Mouse (Mus musculus): ENCODE data around the gene Pkmyt1. TPM values are rescaled to one million over a fixed set of nuclear protein-coding genes. Genes with fewer than 3 reads are reported as not detected.

Pkmyt1 gene
- polyA plus RNA-seq, 1 experiment from 2014 or later, result 19.7 TPM

DNA sequence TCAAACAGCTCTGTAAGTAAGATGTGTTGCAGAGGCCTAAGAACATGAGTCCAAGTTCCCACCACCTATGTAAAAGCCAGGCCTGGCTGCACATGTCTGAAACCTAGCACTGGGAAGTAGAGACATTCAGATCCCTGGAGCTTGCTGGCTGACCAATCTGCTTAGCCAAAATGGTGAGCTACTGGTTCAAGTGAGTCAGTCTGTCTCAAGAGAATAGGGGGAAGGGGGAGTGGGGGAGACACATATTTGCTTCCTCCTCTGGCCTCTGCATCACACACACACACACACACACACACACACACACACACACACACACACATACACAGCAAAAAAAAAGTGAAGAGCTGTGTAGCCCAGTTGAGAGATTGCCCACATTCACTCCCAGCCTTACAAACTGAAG lies 57.2 kb downstream of the Pkmyt1 start:
- Histone ChIP-seq H3K4me3 (ENCODE audit: low read depth, low read length) (no peak overlapping the region), H3K27me3 (ENCODE audit: control insufficient read depth, insufficient read depth, low read depth, low read length) (no peaks in the 10 kb centered on the region), H3K9me3 (replicated peaks; ENCODE audit: control insufficient read depth, low read length, poor library complexity, severe bottlenecking) (no peaks in the 10 kb centered on the region), H3K4me2 (ENCODE audit: low read length) (no peak overlapping the region), H3K4me1 (ENCODE audit: control insufficient read depth, insufficient read depth, low read length) (peaks cover 9% of the 10 kb centered on the region), H3K36me3 (ENCODE audit: control insufficient read depth, insufficient read depth, low read length) (peaks cover 8% of the 10 kb centered on the region), H3K9ac (ENCODE audit: low read depth, low read length) (no peak overlapping the region), H3K27ac (ENCODE audit: low read length) (no peak overlapping the region)
- ATAC-seq, result no peak

DNA sequence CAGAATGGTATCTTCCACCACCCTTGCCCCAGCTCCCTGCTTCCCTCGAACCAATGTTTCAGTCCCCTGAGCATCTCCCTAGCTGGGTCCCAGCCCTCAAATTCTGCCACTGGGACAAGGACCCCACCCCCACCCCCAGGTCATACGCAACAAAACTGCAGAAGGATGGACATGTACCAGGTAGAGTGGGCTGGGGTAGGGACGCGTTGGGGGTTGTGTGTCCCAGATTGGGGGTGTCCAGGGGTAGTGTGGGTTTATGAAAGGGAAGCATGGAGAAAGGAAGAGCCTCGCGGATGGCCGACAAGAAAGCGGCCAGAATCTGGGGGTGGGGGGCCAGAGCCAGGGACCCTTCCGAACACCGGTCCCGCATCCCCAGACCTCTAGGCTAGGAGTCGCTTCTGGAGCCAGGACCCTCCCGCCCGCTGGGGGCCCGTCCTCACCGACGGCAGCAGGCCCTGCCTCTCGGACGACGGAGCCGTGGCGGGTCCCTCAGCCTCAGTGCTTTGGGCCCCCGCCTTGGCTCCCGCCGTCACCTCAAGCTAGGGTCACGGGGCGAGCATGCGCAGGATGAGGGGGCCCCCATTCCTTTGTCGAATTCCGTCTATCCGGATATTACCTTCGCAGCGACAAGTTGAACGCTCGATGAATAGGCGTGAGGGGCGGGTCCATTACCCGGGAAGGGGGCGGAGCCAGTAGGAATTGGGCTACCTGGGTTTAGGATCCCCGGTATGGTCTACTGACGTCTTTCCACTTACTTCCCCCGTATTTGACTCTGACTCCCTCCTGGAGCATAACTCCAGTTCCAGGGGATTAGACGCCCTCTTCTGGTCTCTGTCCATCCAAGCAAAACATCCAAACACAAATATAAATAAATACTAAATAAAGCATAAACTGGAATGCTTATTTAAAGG lies 59.7 kb downstream of the Pkmyt1 start, which contains the start of gene Flywch2:
Gene Flywch2 (minus strand): TSS at position 521 of the 911 bp plus-strand sequence.
- H3K27ac ChIP-seq (ENCODE audit: low read length), result peak within 1 kb of the TSS; percentile 97
- no peaks in the 10 kb centered on the region for H3K9me3 ChIP-seq (replicated peaks; ENCODE audit: control insufficient read depth, low read length, poor library complexity, severe bottlenecking)
- H3K4me3 ChIP-seq (ENCODE audit: low read depth, low read length), result peak within 1 kb of the TSS; percentile 76
- 4% methylated on average over 37 of the region's 43 CpGs for WGBS
- peak within 1 kb of the TSS; percentile 75 for H3K4me2 ChIP-seq (ENCODE audit: low read length)
- H3K4me1 ChIP-seq (ENCODE audit: control insufficient read depth, insufficient read depth, low read length), result peaks cover 19% of the 10 kb centered on the region
- H3K36me3 ChIP-seq (ENCODE audit: control insufficient read depth, insufficient read depth, low read length), result no peaks in the 10 kb centered on the region
- H3K9ac ChIP-seq (ENCODE audit: low read depth, low read length), result peak within 1 kb of the TSS; percentile 93
- peak; percentile 93 for ATAC-seq
- H3K27me3 ChIP-seq (ENCODE audit: control insufficient read depth, insufficient read depth, low read depth, low read length), result no peaks in the 10 kb centered on the region

Other genes with a start within 250 kb of the Pkmyt1 start
- gene Vmn2r117, start 246.6 kb upstream of the Pkmyt1 start, polyA plus RNA-seq (2015; fragmentation: Nextera tagmentation; extraction: Ambion mirVana), result not detected in 2 replicates
- 16.0 and 17.9 TPM in 2 replicates for gene Zfp213, start 162.1 kb upstream of the Pkmyt1 start, polyA plus RNA-seq (2015; fragmentation: Nextera tagmentation; extraction: Ambion mirVana)
- 28.4 and 29.4 TPM in 2 replicates for gene Zfp13, start 126.8 kb upstream of the Pkmyt1 start, polyA plus RNA-seq (2015; fragmentation: Nextera tagmentation; extraction: Ambion mirVana)
- not detected in 2 replicates for gene Zscan10, start 125.5 kb upstream of the Pkmyt1 start, polyA plus RNA-seq (2015; fragmentation: Nextera tagmentation; extraction: Ambion mirVana)
- gene Mmp25, start 81.1 kb upstream of the Pkmyt1 start, polyA plus RNA-seq (2015; fragmentation: Nextera tagmentation; extraction: Ambion mirVana), result 0.94 and 1.6 TPM in 2 replicates
- gene Bicdl2, start 65.8 kb upstream of the Pkmyt1 start, polyA plus RNA-seq (2015; fragmentation: Nextera tagmentation; extraction: Ambion mirVana), result 0.15 TPM in 1 of 2 replicates, not detected in the other
- 129 and 137 TPM in 2 replicates for gene Hcfc1r1, start 52.7 kb upstream of the Pkmyt1 start, polyA plus RNA-seq (2015; fragmentation: Nextera tagmentation; extraction: Ambion mirVana)
- gene Thoc6, start 52.5 kb upstream of the Pkmyt1 start, polyA plus RNA-seq (2015; fragmentation: Nextera tagmentation; extraction: Ambion mirVana), result 34.4 and 36.0 TPM in 2 replicates
- 2.5 and 2.6 TPM in 2 replicates for gene Tnfrsf12a, start 48.9 kb upstream of the Pkmyt1 start, polyA plus RNA-seq (2015; fragmentation: Nextera tagmentation; extraction: Ambion mirVana)
- gene Cldn6, start 47.1 kb upstream of the Pkmyt1 start, polyA plus RNA-seq (2015; fragmentation: Nextera tagmentation; extraction: Ambion mirVana), result 0.52 and 1.2 TPM in 2 replicates
- gene Cldn9, start 42.3 kb upstream of the Pkmyt1 start, polyA plus RNA-seq (2015; fragmentation: Nextera tagmentation; extraction: Ambion mirVana), result 0.62 and 0.67 TPM in 2 replicates
- gene 1520401A03Rik, start 3.6 kb upstream of the Pkmyt1 start, polyA plus RNA-seq (2015; fragmentation: Nextera tagmentation; extraction: Ambion mirVana), result 0.07 and 0.19 TPM in 2 replicates
- 70.9 and 75.7 TPM in 2 replicates for gene Paqr4, start 14.5 kb downstream of the Pkmyt1 start, polyA plus RNA-seq (2015; fragmentation: Nextera tagmentation; extraction: Ambion mirVana)
- 1.6 and 1.8 TPM in 2 replicates for gene Kremen2, start 19.5 kb downstream of the Pkmyt1 start, polyA plus RNA-seq (2015; fragmentation: Nextera tagmentation; extraction: Ambion mirVana)
- 205 and 220 TPM in 2 replicates for gene Flywch1, start 45.3 kb downstream of the Pkmyt1 start, polyA plus RNA-seq (2015; fragmentation: Nextera tagmentation; extraction: Ambion mirVana)
- gene Flywch2, start 59.7 kb downstream of the Pkmyt1 start, polyA plus RNA-seq (2015; fragmentation: Nextera tagmentation; extraction: Ambion mirVana), result 76.8 and 81.3 TPM in 2 replicates
- gene Srrm2, start 64.2 kb downstream of the Pkmyt1 start, polyA plus RNA-seq (2015; fragmentation: Nextera tagmentation; extraction: Ambion mirVana), result 467 and 529 TPM in 2 replicates
- 1,162 and 1,206 TPM in 2 replicates for gene Elob, start 102.8 kb downstream of the Pkmyt1 start, polyA plus RNA-seq (2015; fragmentation: Nextera tagmentation; extraction: Ambion mirVana)
- 0.18 TPM in 1 of 2 replicates, not detected in the other for gene Prss33, start 109.7 kb downstream of the Pkmyt1 start, polyA plus RNA-seq (2015; fragmentation: Nextera tagmentation; extraction: Ambion mirVana)
- gene Prss32, start 117.5 kb downstream of the Pkmyt1 start, polyA plus RNA-seq (2015; fragmentation: Nextera tagmentation; extraction: Ambion mirVana), result not detected in 2 replicates
- gene Prss41, start 117.8 kb downstream of the Pkmyt1 start, polyA plus RNA-seq (2015; fragmentation: Nextera tagmentation; extraction: Ambion mirVana), result 0.88 and 1.6 TPM in 2 replicates
- gene Prss21, start 141.7 kb downstream of the Pkmyt1 start, polyA plus RNA-seq (2015; fragmentation: Nextera tagmentation; extraction: Ambion mirVana), result not detected in 2 replicates
- not detected in 2 replicates for gene Dcpp1, start 154.5 kb downstream of the Pkmyt1 start, polyA plus RNA-seq (2015; fragmentation: Nextera tagmentation; extraction: Ambion mirVana)
- not detected in 2 replicates for gene Dcpp2, start 154.5 kb downstream of the Pkmyt1 start, polyA plus RNA-seq (2015; fragmentation: Nextera tagmentation; extraction: Ambion mirVana)
- gene Dcpp3, start 191.1 kb downstream of the Pkmyt1 start, polyA plus RNA-seq (2015; fragmentation: Nextera tagmentation; extraction: Ambion mirVana), result not detected in 2 replicates
- gene Sbp, start 215.3 kb downstream of the Pkmyt1 start, polyA plus RNA-seq (2015; fragmentation: Nextera tagmentation; extraction: Ambion mirVana), result not detected in 2 replicates
- not detected in 2 replicates for gene Sbpl, start 228.9 kb downstream of the Pkmyt1 start, polyA plus RNA-seq (2015; fragmentation: Nextera tagmentation; extraction: Ambion mirVana)

Measured in midbrain, embryonic 16.5 days (tissue).